Mouse (Mus musculus) gastrocnemius, adult 2 months (tissue): Measurements from ENCODE around the gene Sfr1. TPM values are rescaled to one million over a fixed set of nuclear protein-coding genes. Genes with fewer than 3 reads are reported as not detected.

Experiments
- DNase-seq: peaks from one replicate; pipeline ENCODE4 v3.0.0; 2022
- H3K27ac ChIP-seq: fragments of 200-600 bp; 2 replicates; pipeline ENCODE4 v1.8.1; 2022; ENCODE audit warnings: mild to moderate bottlenecking
- H3K4me3 ChIP-seq: fragments of 200-600 bp; 2 replicates; pipeline ENCODE4 v1.8.1; 2022; ENCODE audit warnings: mild to moderate bottlenecking, moderate library complexity
- CTCF ChIP-seq: fragments of 200-600 bp; IDR thresholded peaks from 2 replicates; pipeline ENCODE4 v1.8.1; 2022; ENCODE audit warnings: antibody characterized with exemption, mild to moderate bottlenecking, moderate library complexity
- intact Hi-C: fragments of 180-260 bp; cut with DNase I; formaldehyde crosslinking; loops from one replicate; pipeline ENCODE4 v1.15.1; 2025
- total RNA-seq, 2 experiments: library from RNA; stranded (reverse); gene quantifications; 2 replicates each; pipeline ENCODE4 v1.2.3; 2021

Sfr1 gene
- total RNA-seq, 2 experiments from 2014 or later: 80.3 to 85.3 TPM

- TF ChIP-seq CTCF: no peak; the same call in 1 of the 2 replicates
- intact Hi-C loops: no loop called here
- no peak overlapping the region for H3K27ac ChIP-seq
Observed at GRCm38 (mm10) chr19:47716144-47716543, 15.3 kb upstream of the Sfr1 start.

GRCm38 (mm10) chr19:47719147-47719546, 12.3 kb upstream of the Sfr1 start:
- no peak for TF ChIP-seq CTCF
- no peak overlapping the region for H3K4me3 ChIP-seq
- intact Hi-C loops: no loop called here
- DNase-seq: no peak
- no peak overlapping the region for H3K27ac ChIP-seq

More at GRCm38 (mm10) chr19:47716144-47716543, 15.3 kb upstream of the Sfr1 start:
- H3K4me3 ChIP-seq: no peak overlapping the region
- no peak for DNase-seq

GRCm38 (mm10) chr19:47722471-47722870, 9.0 kb upstream of the Sfr1 start:
- DNase-seq: no peak
- no peak for TF ChIP-seq CTCF
- Histone ChIP-seq H3K27ac (no peak overlapping the region), H3K4me3 (no peak overlapping the region)
- intact Hi-C loops: no loop called here

DNA sequence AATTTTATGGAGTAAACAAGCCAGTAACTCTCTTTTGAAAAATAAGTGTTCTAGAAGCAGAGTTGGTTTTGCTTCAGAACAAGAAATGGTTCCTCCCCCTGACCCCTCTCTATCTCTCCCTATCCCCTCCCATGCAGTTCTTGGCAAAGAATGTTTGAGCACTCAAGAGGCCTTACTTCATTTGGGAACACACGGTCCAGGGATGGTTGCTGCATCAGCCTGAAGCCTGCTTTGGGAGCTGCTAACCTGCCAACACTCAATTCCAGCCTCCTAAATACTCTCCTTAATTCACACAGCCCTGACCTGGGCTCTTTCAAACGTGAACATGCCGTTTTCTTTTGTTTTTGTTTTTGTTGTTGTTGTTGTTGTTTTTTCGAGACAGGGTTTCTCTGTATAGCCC, 6.6 kb upstream of the Sfr1 start:
- no peak for DNase-seq
- intact Hi-C loops: no loop called here
- Histone ChIP-seq H3K27ac (no peak overlapping the region), H3K4me3 (no peak overlapping the region)
- TF ChIP-seq CTCF: no peak

- intact Hi-C loops: no loop called here
- no peak for DNase-seq
- Histone ChIP-seq H3K4me3 (no peak overlapping the region), H3K27ac (no peak overlapping the region)
- TF ChIP-seq CTCF: no peak
Observed at GRCm38 (mm10) chr19:47725643-47726140, 5.8 kb upstream of the Sfr1 start.

GRCm38 (mm10) chr19:47730691-47731070, 801 bp upstream of the Sfr1 start:
- Histone ChIP-seq H3K27ac (peak overlapping the region; percentile 99), H3K4me3 (peak overlapping the region; percentile 92)
- TF ChIP-seq CTCF: no peak
- DNase-seq: peak; percentile 70
- intact Hi-C loops: loop anchor here (2.0 to 5.0 kb wide), 4 partner anchors 58 to 224 kb away; partner anchors contain the start of gene Slk

DNA sequence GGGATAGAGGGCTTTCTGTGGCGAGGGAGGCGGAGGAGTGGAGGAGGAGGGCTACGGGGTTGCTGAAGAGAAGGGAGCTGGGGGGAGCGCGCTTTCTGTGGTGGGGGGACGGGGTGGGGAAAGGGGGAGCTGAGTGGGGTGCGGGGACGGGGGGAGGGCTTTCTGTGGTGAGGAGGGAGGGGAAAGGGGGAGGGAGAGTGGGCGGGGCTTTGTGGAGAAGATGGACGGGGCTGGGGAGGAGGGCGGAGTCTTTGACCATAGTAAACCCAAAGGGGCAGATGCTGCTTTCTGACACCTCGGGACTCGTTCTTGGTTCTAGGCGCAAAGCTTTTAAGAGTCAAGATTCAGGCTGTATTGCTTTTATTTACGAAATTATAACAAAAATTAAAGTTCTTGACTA, 449 bp downstream of the Sfr1 start:
- Histone ChIP-seq H3K27ac (peak overlapping the region; percentile 99), H3K4me3 (peak overlapping the region; percentile 92)
- TF ChIP-seq CTCF: no peak
- DNase-seq: peak; percentile 82
- intact Hi-C loops: loop anchor here (2.0 to 5.0 kb wide), 4 partner anchors 60 to 225 kb away; partner anchors contain the start of gene Slk

DNA sequence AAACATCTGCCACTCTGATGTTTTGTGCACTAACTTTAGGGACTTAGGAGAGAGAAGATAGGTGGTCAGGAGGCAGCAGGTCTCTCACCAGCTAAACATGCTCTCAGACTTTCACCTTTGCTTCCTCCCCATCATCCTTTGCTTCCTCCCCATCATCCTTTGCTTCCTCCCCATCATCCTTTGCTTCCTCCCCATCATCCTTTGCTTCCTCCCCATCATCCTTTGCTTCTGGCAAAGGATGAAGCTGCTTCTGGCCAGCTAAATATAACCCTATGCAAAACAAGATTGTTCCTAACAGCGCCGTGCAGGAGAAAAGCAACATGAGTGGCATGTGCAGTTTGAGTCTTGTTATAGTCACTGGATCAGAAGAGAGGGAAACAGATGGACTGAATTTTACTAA, 15.6 kb downstream of the Sfr1 start:
- no peak for DNase-seq
- intact Hi-C loops: no loop called here
- H3K4me3 ChIP-seq: no peak overlapping the region
- TF ChIP-seq CTCF: no peak
- no peak overlapping the region for H3K27ac ChIP-seq

DNA sequence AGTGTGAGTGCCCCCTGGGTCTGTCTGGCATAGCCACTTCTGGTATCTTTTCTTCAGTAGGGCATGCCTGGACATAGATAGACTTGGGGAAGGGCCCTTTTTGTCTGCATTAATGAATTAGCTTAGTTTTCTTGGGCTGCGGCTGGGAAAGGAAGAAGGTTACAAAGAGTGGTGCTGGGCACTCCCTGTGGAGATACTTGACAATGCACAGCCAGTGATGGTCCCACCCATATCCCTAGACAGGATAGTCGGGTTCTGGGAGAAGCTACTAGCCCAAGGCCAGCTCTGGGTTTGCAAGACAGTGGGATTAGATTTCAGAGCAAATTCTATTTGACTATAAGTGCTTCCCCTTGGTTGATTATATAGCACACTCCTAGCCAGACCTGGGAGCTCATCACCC, 17.5 kb downstream of the Sfr1 start:
- H3K27ac ChIP-seq: no peak overlapping the region
- intact Hi-C loops: no loop called here
- H3K4me3 ChIP-seq: no peak overlapping the region
- TF ChIP-seq CTCF: no peak
- DNase-seq: no peak

DNA sequence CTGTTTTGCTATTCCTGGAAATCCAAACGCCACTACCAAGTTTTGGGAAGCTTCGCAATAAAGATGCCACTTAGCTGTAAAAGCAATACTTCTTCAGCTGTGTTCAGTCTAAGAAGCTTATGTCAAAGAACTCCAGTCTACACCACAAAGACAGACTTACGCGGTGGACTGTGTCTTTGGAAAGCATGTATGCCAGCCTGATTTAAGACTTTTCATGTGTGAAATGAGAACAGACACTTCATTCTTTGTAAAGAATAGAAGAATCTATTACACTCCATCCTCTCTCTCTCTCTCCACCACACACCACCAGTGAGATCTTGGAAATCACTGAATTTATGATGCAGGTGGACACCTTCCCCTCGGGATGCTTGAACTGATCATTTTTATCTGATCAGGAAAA, 18.9 kb downstream of the Sfr1 start:
- Histone ChIP-seq H3K4me3 (no peak overlapping the region), H3K27ac (no peak overlapping the region)
- intact Hi-C loops: no loop called here
- no peak for TF ChIP-seq CTCF
- no peak for DNase-seq

DNA sequence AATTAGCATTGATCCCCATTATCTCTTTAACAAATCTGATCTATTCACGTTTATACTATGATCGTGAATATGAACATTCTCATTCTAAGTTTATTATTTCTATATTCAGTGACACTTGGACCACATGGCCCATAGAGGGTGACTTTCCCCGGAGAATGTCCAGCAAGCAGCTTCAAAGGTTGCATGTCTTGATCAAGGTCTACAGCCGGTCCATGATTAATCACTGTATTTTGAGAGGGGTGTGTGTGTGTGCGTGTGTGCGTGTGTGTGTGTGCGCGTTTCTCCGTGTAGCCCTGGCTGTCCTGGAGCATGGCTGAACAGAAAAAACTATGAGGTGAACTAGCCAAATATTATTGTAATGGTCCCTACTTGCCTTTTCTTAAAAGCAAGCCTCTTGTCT, 21.0 kb downstream of the Sfr1 start:
- H3K4me3 ChIP-seq: no peak overlapping the region
- no peak for DNase-seq
- H3K27ac ChIP-seq: no peak overlapping the region
- intact Hi-C loops: no loop called here
- TF ChIP-seq CTCF: no peak

- TF ChIP-seq CTCF: no peak
- no peak overlapping the region for H3K27ac ChIP-seq
- no peak overlapping the region for H3K4me3 ChIP-seq
- DNase-seq: no peak
- intact Hi-C loops: no loop called here
Observed at GRCm38 (mm10) chr19:47753921-47754320, 22.4 kb downstream of the Sfr1 start.

DNA sequence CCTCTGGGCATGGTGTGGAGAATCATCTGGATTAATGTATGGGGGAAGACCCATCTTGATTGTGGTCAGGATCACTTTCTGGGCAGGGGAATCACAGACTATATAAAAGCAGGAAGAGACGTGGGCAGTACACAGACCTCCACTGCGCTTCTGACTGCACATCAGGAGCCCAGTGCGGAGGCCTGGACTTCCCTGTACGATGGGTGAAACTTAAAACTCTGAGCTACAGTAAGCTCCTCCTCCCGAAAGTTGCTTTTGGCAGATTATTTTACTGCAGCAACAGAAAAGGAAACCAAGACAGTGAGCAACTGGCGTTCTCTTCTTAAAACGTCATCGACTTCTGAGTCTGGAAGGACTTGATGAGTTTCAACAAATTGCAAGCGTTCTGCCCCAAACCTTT, 23.4 kb downstream of the Sfr1 start:
- intact Hi-C loops: no loop called here
- DNase-seq: no peak
- H3K4me3 ChIP-seq: peak overlapping the region; percentile 48; the same call in 1 of the 2 replicates
- no peak overlapping the region for H3K27ac ChIP-seq
- TF ChIP-seq CTCF: no peak

GRCm38 (mm10) chr19:47755625-47756024, 24.1 kb downstream of the Sfr1 start:
- no peak overlapping the region for H3K27ac ChIP-seq
- DNase-seq: no peak
- H3K4me3 ChIP-seq: peak overlapping the region; percentile 48
- intact Hi-C loops: no loop called here
- TF ChIP-seq CTCF: no peak
